ENCODE assay signal across 10 mouse cellular contexts in the genomic region with DNA sequence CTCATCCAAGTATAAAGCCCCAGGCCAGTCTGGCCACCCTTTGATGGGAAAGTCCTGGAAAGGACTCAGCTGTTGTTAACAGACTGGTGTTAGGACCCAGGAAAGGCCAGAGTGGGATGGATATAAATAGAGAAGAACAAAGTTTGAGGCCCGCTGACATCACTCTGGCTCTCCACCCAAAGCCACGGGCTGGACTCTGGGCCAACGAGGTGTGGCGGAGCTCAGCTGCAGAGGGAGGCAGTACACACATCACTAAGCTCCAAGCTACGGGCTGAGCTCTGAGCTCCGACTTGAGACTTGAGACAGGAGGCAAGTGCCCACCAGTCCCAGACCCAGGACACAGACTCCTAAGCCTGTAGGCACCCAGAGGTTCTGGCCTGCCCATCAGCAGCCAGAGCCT. TPM values are rescaled to one million over a fixed set of nuclear protein-coding genes. Genes with fewer than 3 reads are reported as not detected.
A peak's percentile ranks its signal among the peaks of the same experiment; 100 is the strongest.
DNase-seq lines count a peak whose midpoint lies in the region; ATAC-seq and TF ChIP-seq lines count a peak whose summit lies in the region.
"Had no signal": no experiment of that assay in that cellular context is flagged by ENCODE, and none has a peak within 500 bp of the region (broad histone marks: within the 10 kb centered on the region; RNA-seq: fewer than 3 reads in every experiment).

A gene (plus strand): TSS at position 240 of the 400 bp plus-strand sequence.

- peaks cover 16% of the 10 kb centered on the region for H3K4me1 ChIP-seq in kidney, embryonic 16.5 days (ENCODE audit: insufficient read depth, low read length)
- no peaks in the 10 kb centered on the region for H3K4me1 ChIP-seq in lung, embryonic 14.5 days (ENCODE audit: insufficient read depth)
- peaks cover 7% of the 10 kb centered on the region; the same call in 1 of the 2 replicates for H3K4me1 ChIP-seq in forebrain, embryonic 16.5 days (replicated peaks; ENCODE audit: control insufficient read depth, insufficient read depth, low read length)

- WGBS in kidney, embryonic 16.5 days: 11% methylated on average over 6 of the region's 6 CpGs
- WGBS in lung, embryonic 14.5 days: 24% methylated on average over 6 of the region's 6 CpGs
- 49% methylated on average over 6 of the region's 6 CpGs for WGBS in forebrain, embryonic 16.5 days

- no peak within 1 kb of the TSS for H3K9ac ChIP-seq in kidney, embryonic 16.5 days (replicated peaks; ENCODE audit: low read length)
- no peak within 1 kb of the TSS for H3K9ac ChIP-seq in lung, embryonic 14.5 days
- no peak within 1 kb of the TSS for H3K9ac ChIP-seq in forebrain, embryonic 16.5 days (replicated peaks; ENCODE audit: low read depth, low read length)
- H3K9ac ChIP-seq: limb, embryonic 13.5 days had no signal

- no peaks in the 10 kb centered on the region for H3K27me3 ChIP-seq in kidney, embryonic 16.5 days (ENCODE audit: insufficient read depth, low read length)
- H3K27me3 ChIP-seq in lung, embryonic 14.5 days (ENCODE audit: insufficient read depth, low read length): no peaks in the 10 kb centered on the region
- H3K27me3 ChIP-seq in forebrain, embryonic 16.5 days (replicated peaks; ENCODE audit: control insufficient read depth, insufficient read depth, low read length): no peaks in the 10 kb centered on the region

- no peaks in the 10 kb centered on the region for H3K9me3 ChIP-seq in kidney, embryonic 16.5 days (ENCODE audit: low read length)
- no peaks in the 10 kb centered on the region for H3K9me3 ChIP-seq in lung, embryonic 14.5 days (ENCODE audit: low read depth, low read length)
- no peaks in the 10 kb centered on the region for H3K9me3 ChIP-seq in forebrain, embryonic 16.5 days (ENCODE audit: control insufficient read depth, low read length)
- H3K9me3 ChIP-seq: limb, embryonic 13.5 days had no signal

- no peak within 1 kb of the TSS for H3K27ac ChIP-seq in kidney, embryonic 16.5 days (ENCODE audit: low read length)
- H3K27ac ChIP-seq in lung, embryonic 14.5 days (ENCODE audit: low read depth): no peak within 1 kb of the TSS
- H3K27ac ChIP-seq in forebrain, embryonic 16.5 days (ENCODE audit: low read length): no peak within 1 kb of the TSS
- H3K27ac ChIP-seq: limb, embryonic 13.5 days had no signal

- no peaks in the 10 kb centered on the region for H3K36me3 ChIP-seq in kidney, embryonic 16.5 days (ENCODE audit: insufficient read depth, low read length)
- H3K36me3 ChIP-seq in lung, embryonic 14.5 days (ENCODE audit: insufficient read depth): no peaks in the 10 kb centered on the region
- H3K36me3 ChIP-seq in forebrain, embryonic 16.5 days (ENCODE audit: control insufficient read depth, insufficient read depth): no peaks in the 10 kb centered on the region
- H3K36me3 ChIP-seq: limb, embryonic 13.5 days had no signal

- peak; percentile 55; the same call in 1 of the 2 replicates for ATAC-seq in kidney, embryonic 16.5 days (ENCODE audit: low FRiP score, low TSS enrichment)
- ATAC-seq in lung, embryonic 14.5 days (ENCODE audit: insufficient read depth): peak; percentile 13; the same call in 1 of the 2 replicates
- no peak for ATAC-seq in forebrain, embryonic 16.5 days

- no peak within 1 kb of the TSS; the same call in 1 of the 2 replicates for H3K4me2 ChIP-seq in kidney, embryonic 16.5 days (replicated peaks; ENCODE audit: low read depth, low read length)
- no peak within 1 kb of the TSS for H3K4me2 ChIP-seq in lung, embryonic 14.5 days
- H3K4me2 ChIP-seq in forebrain, embryonic 16.5 days (ENCODE audit: low read length): no peak within 1 kb of the TSS
- H3K4me2 ChIP-seq: limb, embryonic 13.5 days had no signal

- no peak for TF ChIP-seq CTCF in lung, embryonic 14.5 days (IDR thresholded peaks at IDR 0.05; ENCODE audit: low read depth)

- H3K4me3 ChIP-seq in kidney, embryonic 16.5 days (ENCODE audit: low read length): no peak within 1 kb of the TSS
- H3K4me3 ChIP-seq in lung, embryonic 14.5 days (ENCODE audit: low read depth, low read length): no peak within 1 kb of the TSS
- no peak within 1 kb of the TSS for H3K4me3 ChIP-seq in forebrain, embryonic 16.5 days (replicated peaks; ENCODE audit: low read length)
- H3K4me3 ChIP-seq: limb, embryonic 13.5 days had no signal

- no peak for DNase-seq in kidney, postnatal 14 days
- DNase-seq in heart, adult 9 months (ENCODE audit: low spot score in 2 of 2): peak; percentile 59 to 76
- peak; percentile 30 for DNase-seq in lung, embryonic 14.5 days
- peak; percentile 64 for DNase-seq in urinary bladder, postnatal 25 days (ENCODE audit: low spot score)
- DNase-seq in spleen, postnatal 10 days (ENCODE audit: low spot score in 2 of 2): no peak
- DNase-seq in left cerebral cortex, adult 8-10 months (ENCODE audit: low spot score in 2 of 2): no peak
- DNase-seq: adrenal gland, adult 8-10 months had no signal

RNA-seq across cellular contexts. Expression of the gene that starts here (rescaled TPM):
- polyA plus RNA-seq in kidney, embryonic 16.5 days (2015; fragmentation: Nextera tagmentation; extraction: Ambion mirVana): 1.2 and 1.7 TPM in 2 replicates
- 0.47 and 0.50 TPM in 2 replicates for polyA plus RNA-seq in lung, embryonic 14.5 days (2014; fragmentation: Nextera tagmentation; extraction: Ambion mirVana)
- 1 to 10 TPM; 2.0 to 3.1 (median 2.8) TPM for total RNA-seq in left cerebral cortex, adult 8-10 months (2022)
- 0.22 and 0.37 TPM in 2 replicates for polyA plus RNA-seq in forebrain, embryonic 16.5 days (2015; fragmentation: Nextera tagmentation; extraction: Ambion mirVana)

Comparison
In these comparisons a context has a peak if more than half of its experiments do, and no peak if none do; other contexts are left out.
1. Peak in DNase-seq and ATAC-seq in lung, embryonic 14.5 days; RNA of the gene not detected or under 1 TPM.
2. DNase-seq: peak in heart, adult 9 months (2 of 2) and urinary bladder, postnatal 25 days (single experiment); none in kidney, postnatal 14 days (single experiment), spleen, postnatal 10 days (0 of 2) and left cerebral cortex, adult 8-10 months (0 of 2).